Mouse (Mus musculus): ENCODE data around the gene Gpr62.
"Not testable (repeated sequence)": the region's sequence is repeated elsewhere in the genome, so short reads cannot be mapped to it uniquely, and the experiment has no call there.

The Gpr62 gene

GRCm38 (mm10) chr9:106465571-106466200 is at the start of gene Gpr62:
Gene Gpr62, minus strand, starts transcription at chr9:106465938.
- ATAC-seq (ENCODE audit: insufficient number of reproducible peaks, low FRiP score, low TSS enrichment) = no peak

DNA sequence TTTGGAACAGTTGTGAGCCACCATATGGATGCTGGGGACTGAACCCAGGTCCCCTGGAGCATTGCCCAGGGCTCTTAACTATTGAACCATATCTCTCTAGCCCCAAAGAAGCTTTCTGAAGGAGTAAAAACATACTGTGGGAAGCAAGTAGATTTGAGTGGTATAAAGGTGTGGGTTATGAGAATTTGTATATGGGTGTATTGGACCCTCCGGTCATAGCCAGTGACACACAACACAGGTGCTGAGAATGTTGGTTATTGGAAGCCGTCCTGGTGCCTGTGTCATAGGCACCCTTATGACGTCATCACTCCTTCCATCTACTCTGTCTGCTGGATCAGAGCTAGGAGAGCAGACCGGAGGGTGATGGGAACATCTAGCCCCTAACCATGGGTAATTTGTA is 48.5 kb upstream of the Gpr62 start, which contains the start of gene Iqcf5:
Gene Iqcf5, plus strand, starts transcription at position 301 of the 400 bp plus-strand sequence.
- no peak for ATAC-seq (ENCODE audit: insufficient number of reproducible peaks, low FRiP score, low TSS enrichment)

- ATAC-seq (ENCODE audit: insufficient number of reproducible peaks, low FRiP score, low TSS enrichment) = no peak
These were observed 47.8 kb upstream of the Gpr62 start for GRCm38 (mm10) chr9:106513566-106513965.

DNA sequence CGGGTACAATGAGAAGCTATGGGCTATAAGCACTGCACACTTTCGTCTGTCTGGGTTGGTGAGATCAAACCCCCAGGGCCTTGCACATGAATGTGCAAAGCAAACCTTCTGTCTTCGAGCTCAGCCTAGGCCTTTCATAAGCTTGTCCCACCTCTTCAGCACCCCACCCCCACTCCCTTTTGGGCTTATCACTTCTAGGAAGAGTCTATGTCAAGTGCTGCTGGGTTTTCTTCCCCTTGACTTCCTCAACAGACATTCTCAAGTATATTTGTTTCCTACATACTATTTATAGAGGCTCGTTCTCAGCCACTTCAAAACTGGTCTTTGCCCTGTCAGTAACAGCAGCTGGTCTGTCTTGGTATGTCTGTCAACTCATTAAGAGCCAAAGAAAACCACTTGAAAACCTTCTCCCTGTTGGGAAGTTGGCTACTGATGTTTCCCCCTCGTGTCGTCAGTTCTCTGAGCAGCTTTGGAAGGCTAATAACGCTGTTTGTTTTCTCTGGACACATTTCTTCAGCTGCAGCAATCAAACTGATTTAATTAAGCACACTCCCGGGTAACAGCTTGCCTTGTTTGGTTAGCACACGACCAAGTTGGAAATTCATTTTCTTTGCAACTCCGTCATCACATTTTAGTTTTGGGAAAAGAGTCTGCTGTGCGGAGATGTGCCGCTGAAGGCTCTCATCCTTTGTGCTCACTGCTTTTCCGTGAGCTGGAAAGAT is 47.2 kb upstream of the Gpr62 start:
- ATAC-seq (ENCODE audit: insufficient number of reproducible peaks, low FRiP score, low TSS enrichment) = no peak

- ATAC-seq (ENCODE audit: insufficient number of reproducible peaks, low FRiP score, low TSS enrichment) = no peak
These were observed 43.6 kb upstream of the Gpr62 start for GRCm38 (mm10) chr9:106509356-106509755.

DNA sequence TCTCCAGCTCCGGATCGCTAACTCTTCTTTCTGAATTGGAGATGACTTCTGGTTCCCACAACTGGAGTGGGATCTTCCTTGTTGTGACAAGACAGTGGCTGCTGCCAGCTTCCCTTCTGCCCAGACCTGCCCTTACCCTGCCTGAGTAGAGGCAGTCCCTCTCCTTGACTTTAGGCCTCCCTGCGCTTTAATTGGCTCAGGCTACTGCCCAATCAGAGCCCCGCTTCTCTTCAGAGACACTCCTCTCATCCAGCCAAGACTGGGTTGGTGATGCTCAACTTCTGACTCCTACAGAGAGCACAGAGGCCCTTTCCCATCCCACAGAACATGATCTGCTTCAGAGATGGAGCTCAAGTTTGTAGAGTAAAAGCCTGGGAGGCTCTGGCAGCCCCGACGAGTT is 38.5 kb upstream of the Gpr62 start:
- ATAC-seq (ENCODE audit: insufficient number of reproducible peaks, low FRiP score, low TSS enrichment) = no peak

GRCm38 (mm10) chr9:106501846-106502245 is 36.1 kb upstream of the Gpr62 start:
- ATAC-seq (ENCODE audit: insufficient number of reproducible peaks, low FRiP score, low TSS enrichment) = no peak

DNA sequence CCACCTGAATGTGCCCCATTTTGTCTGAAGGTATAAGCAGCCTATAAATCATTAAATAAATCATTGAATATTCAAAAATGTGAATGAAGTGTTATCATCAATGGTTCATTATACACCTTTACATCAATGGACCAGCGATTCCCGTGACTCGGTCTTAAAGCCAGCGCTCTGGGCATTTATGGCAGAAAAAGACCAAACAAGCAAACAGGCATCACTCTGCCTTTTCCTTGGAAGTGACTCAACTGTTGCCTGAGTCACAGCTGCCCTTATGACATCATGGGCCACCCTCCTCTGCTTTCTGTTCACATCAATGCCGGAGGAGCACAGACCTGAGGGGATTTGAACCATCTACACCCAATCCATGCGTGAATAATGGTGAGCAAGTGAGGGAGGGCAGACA is 33.9 kb upstream of the Gpr62 start, which contains the start of gene Iqcf1:
Gene Iqcf1, plus strand, starts transcription at position 301 of the 400 bp plus-strand sequence.
- ATAC-seq (ENCODE audit: insufficient number of reproducible peaks, low FRiP score, low TSS enrichment) = no peak

GRCm38 (mm10) chr9:106487602-106488001 is 21.9 kb upstream of the Gpr62 start:
- ATAC-seq (ENCODE audit: insufficient number of reproducible peaks, low FRiP score, low TSS enrichment) = not testable (repeated sequence)

GRCm38 (mm10) chr9:106485076-106485475 is 19.3 kb upstream of the Gpr62 start:
- ATAC-seq (ENCODE audit: insufficient number of reproducible peaks, low FRiP score, low TSS enrichment) = no peak

DNA sequence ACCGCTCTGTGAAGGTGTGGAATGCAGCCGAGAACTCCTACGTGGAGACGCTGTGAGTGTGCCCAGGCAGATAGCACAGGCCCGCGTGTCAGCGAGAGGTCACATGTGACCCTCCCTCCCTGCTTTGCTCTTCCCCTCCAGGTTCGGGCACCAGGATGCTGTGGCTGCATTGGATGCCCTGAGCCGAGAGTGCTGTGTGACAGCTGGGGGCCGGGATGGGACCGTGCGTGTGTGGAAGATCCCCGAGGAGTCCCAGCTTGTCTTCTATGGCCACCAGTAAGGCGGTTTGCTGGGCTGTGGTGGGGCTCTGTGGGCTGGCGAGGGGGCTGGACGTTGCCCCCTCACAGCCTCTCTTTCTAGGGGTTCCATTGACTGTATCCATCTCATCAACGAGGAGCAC is 17.9 kb upstream of the Gpr62 start:
- ATAC-seq (ENCODE audit: insufficient number of reproducible peaks, low FRiP score, low TSS enrichment) = no peak

DNA sequence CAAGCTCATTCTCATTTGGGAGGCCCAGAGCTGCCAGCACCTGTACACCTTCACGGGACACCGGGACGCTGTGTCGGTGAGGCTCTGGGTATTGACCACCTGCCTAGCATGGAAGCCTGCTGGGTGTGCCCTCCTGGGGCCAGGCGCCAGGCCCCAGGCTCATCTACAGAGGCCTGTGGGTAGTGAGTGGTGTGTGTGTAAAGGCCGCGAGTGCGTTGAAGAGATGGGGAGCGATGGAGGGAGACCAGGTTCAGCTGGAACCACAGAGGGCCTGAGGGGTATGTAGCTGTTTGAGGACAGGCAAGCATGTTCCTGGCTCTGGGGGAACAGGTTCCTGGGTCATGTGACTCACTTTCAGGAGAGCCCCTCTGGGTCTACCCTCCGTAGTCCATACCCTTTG is 17.4 kb upstream of the Gpr62 start:
- ATAC-seq (ENCODE audit: insufficient number of reproducible peaks, low FRiP score, low TSS enrichment) = no peak

- no peak for ATAC-seq (ENCODE audit: insufficient number of reproducible peaks, low FRiP score, low TSS enrichment)
These were observed 16.9 kb upstream of the Gpr62 start for GRCm38 (mm10) chr9:106482578-106483115.

- no peak for ATAC-seq (ENCODE audit: insufficient number of reproducible peaks, low FRiP score, low TSS enrichment)
These were observed 15.9 kb upstream of the Gpr62 start for GRCm38 (mm10) chr9:106481676-106482075.

GRCm38 (mm10) chr9:106481075-106481474 is 15.3 kb upstream of the Gpr62 start:
- ATAC-seq (ENCODE audit: insufficient number of reproducible peaks, low FRiP score, low TSS enrichment) = no peak

- no peak for ATAC-seq (ENCODE audit: insufficient number of reproducible peaks, low FRiP score, low TSS enrichment)
These were observed 14.8 kb upstream of the Gpr62 start for GRCm38 (mm10) chr9:106480541-106480940.

DNA sequence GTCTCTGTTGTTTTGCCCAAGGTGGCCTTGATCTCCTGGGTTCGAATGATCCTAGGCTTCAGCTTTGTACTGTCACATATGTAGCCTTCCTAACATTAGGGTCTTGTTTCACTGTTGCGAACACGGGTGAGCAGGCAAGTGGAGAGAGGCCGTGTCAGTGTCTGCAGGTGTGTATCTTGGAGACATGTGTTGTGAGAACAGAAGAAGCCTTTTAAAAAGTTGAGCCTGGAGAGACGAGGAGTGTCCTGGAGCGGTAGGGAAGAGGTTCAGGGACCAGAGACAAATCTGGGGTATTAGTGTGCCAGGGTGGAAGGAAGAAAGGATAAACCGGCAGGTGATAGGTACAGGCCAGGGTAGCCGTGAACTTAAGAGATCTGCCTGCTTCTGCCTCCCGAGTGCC is 12.4 kb upstream of the Gpr62 start:
- no peak for ATAC-seq (ENCODE audit: insufficient number of reproducible peaks, low FRiP score, low TSS enrichment)

DNA sequence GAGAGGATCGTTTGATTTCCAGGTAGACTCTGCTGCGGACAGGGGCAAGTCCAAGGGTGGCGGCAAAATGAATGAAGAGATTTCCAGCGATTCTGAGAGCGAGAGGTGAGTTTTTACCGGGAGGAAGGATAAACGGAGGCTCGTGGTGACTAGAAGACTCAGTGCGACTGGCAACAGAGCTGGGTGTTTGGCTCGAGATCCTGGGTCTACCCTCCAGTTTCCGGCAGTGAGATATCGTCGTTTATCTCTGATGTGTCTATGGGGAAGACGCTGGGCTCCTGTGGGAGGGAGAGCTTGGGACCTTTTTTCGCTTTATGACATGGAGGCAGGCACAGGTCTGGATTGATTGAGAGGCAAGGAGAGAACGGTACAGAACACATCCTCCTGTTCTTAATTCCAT is 11.9 kb upstream of the Gpr62 start:
- no peak for ATAC-seq (ENCODE audit: insufficient number of reproducible peaks, low FRiP score, low TSS enrichment)

- ATAC-seq (ENCODE audit: insufficient number of reproducible peaks, low FRiP score, low TSS enrichment) = peak; percentile 93
These were observed 11.3 kb upstream of the Gpr62 start, which contains the start of gene Parp3 for GRCm38 (mm10) chr9:106476924-106477484. Gene Parp3, minus strand, starts transcription at chr9:106476949.

GRCm38 (mm10) chr9:106476002-106476923 is 10.5 kb upstream of the Gpr62 start:
- ATAC-seq (ENCODE audit: insufficient number of reproducible peaks, low FRiP score, low TSS enrichment) = no peak
